Mouse (Mus musculus) neural tube, embryonic 13.5 days (tissue): ENCODE data around the gene Gm20683. TPM values are rescaled to one million over a fixed set of nuclear protein-coding genes. Genes with fewer than 3 reads are reported as not detected.

Experiments used
- ATAC-seq: fragments of 200-750 bp; cut with Nextera tagmentation; 2 replicates; pipeline ENCODE4 v1.8.0; 2017; ENCODE audit warnings: low read depth, mild to moderate bottlenecking, moderate TSS enrichment, moderate library complexity
- H3K27ac ChIP-seq: fragments of 300-500 bp; sonication (generic); replicated peaks from 2 replicates; pipeline ENCODE4 v1.5.1; 2015; ENCODE audit warnings: moderate library complexity, mild to moderate bottlenecking, inconsistent platforms
- H3K27me3 ChIP-seq: fragments of 300-500 bp; sonication (generic); 2 replicates; pipeline ENCODE4 v1.6.1; 2015; ENCODE audit warnings: mild to moderate bottlenecking, inconsistent platforms
- H3K36me3 ChIP-seq: fragments of 300-500 bp; sonication (generic); 2 replicates; pipeline ENCODE4 v1.6.1; 2015; ENCODE audit warnings: mild to moderate bottlenecking, inconsistent platforms
- H3K4me1 ChIP-seq: fragments of 300-500 bp; sonication (generic); replicated peaks from 2 replicates; pipeline ENCODE4 v1.6.1; 2015; ENCODE audit warnings: inconsistent platforms
- H3K4me2 ChIP-seq: fragments of 300-500 bp; sonication (generic); 2 replicates; pipeline ENCODE4 v1.6.1; 2015; ENCODE audit warnings: inconsistent platforms, mild to moderate bottlenecking, moderate library complexity
- H3K4me3 ChIP-seq: fragments of 300-500 bp; sonication (generic); 2 replicates; pipeline ENCODE4 v1.5.1; 2015; ENCODE audit warnings: mild to moderate bottlenecking, inconsistent platforms
- H3K9ac ChIP-seq: fragments of 300-500 bp; sonication (generic); 2 replicates; pipeline ENCODE4 v1.6.1; 2015; ENCODE audit warnings: moderate library complexity, mild to moderate bottlenecking, inconsistent platforms
- H3K9me3 ChIP-seq: fragments of 300-500 bp; sonication (generic); 2 replicates; pipeline ENCODE4 v1.6.1; 2016; ENCODE audit warnings: inconsistent platforms
- WGBS: fragments of 180-500 bp; shearing (Covaris S2); methylation state at CpG from one replicate; pipeline ENCODE4 v1.1.7; 2015; 5-methylcytosine and 5-hydroxymethylcytosine counted together
- polyA plus RNA-seq: library from polyadenylated mRNA; unstranded; fragments of >200 nt; fragmentation: Nextera tagmentation; extraction: Ambion mirVana; gene quantifications from 2 replicates; pipeline ENCODE4 v1.2.1, GENCODE M21; 2015

The Gm20683 gene
- 6.9 and 7.5 TPM in 2 replicates for polyA plus RNA-seq

DNA sequence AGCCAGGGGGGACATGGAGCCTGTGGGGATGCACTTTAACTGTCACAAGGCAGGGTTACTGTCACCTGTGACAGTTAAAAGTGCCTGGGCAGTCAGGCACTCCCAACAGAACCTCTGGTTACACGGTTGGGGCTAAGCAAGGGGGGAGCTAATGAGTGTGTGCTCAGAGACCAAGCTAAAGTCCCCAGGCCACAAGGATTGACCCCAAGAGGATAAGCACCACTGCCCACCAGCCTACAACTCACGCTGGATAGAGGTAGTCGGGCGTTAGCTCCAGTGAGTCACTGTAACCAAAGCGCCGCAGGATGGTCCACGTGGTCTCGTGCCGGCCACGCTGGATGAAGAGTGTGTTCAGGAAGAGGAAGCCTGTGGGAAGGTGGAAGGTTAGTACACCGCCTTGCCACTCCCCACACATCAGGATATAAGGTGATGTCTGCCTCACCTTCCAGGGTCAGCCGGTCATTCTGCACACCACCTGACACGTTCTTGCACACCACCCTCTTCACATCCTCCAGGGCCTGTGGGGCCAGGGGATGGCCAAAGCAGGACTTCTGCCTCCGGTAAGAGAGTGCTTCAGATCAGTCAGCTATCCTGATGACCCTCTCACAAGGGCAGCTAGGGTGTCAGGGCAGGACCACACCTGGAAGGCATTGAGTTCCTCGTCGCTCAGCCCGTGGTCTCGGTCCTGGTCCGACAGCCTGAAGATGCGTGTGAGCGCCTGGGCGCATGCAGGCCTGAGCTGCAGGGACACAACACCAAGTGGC lies at the start of gene Gm20683:
TSS of gene Gm20683 (minus strand) at position 647 of the 764 bp plus-strand sequence.
- Histone ChIP-seq H3K27me3 (no peaks in the 10 kb centered on the region), H3K36me3 (peaks cover 53% of the 10 kb centered on the region), H3K4me1 (peaks cover 46% of the 10 kb centered on the region), H3K4me3 (no peak within 1 kb of the TSS), H3K9me3 (no peaks in the 10 kb centered on the region), H3K27ac (no peak within 1 kb of the TSS), H3K9ac (no peak within 1 kb of the TSS), H3K4me2 (no peak within 1 kb of the TSS)
- no peak for ATAC-seq
- 92% methylated on average over 22 of the region's 22 CpGs for WGBS

DNA sequence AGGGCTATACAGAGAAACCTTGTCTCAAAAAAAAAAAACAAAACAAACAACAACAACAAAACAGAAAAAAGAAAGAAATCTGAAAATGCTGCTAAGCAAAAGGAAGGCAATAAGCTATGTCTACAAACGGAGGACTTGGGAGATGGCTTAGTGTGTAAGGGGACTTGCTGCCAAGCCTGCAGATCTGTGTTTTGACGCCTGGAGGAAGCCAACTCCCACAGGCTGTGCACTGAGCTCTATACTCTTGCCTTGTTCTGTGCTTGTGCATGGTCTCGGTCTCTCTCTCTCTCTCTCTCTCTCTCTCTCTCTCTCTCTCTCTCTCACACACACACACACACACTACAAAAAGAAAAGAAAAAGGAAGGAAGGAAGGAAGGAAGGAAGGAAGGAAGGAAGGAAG lies 47.3 kb upstream of the Gm20683 start:
- no peak for ATAC-seq
- peaks cover 45% of the 10 kb centered on the region for H3K36me3 ChIP-seq
- H3K27me3 ChIP-seq = no peaks in the 10 kb centered on the region
- 90% methylated on average over 3 of the region's 3 CpGs for WGBS
- no peak overlapping the region for H3K4me2 ChIP-seq
- H3K9me3 ChIP-seq = no peaks in the 10 kb centered on the region
- no peak overlapping the region for H3K4me3 ChIP-seq
- H3K9ac ChIP-seq = no peak overlapping the region
- no peak overlapping the region for H3K27ac ChIP-seq
- H3K4me1 ChIP-seq = no peaks in the 10 kb centered on the region; the same call in 1 of the 2 replicates

DNA sequence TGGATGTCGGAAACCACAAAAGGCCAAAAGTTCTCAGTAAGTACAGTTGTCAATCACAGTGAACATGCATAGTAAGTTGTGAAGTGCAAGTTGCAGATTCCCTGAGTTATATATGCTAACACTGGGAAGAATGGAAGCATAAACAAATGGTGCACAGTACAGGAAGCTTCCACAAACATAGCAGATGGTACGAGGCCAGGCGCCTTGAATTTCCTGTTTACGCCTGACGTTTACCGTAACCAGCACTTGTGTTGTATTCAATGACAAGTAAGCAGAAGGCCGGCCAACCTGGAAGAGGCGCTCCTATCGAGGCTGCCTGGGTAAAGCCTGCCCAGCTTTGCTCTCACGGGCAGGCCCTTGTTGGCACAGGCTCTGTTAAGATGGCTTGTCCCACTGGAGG lies 45.9 kb upstream of the Gm20683 start:
- peaks cover 59% of the 10 kb centered on the region for H3K36me3 ChIP-seq
- no peaks in the 10 kb centered on the region for H3K9me3 ChIP-seq
- no peak overlapping the region for H3K9ac ChIP-seq
- H3K27me3 ChIP-seq = no peaks in the 10 kb centered on the region
- no peak overlapping the region for H3K4me2 ChIP-seq
- 84% methylated on average over 10 of the region's 10 CpGs for WGBS
- no peaks in the 10 kb centered on the region; the same call in 1 of the 2 replicates for H3K4me1 ChIP-seq
- H3K27ac ChIP-seq = no peak overlapping the region
- no peak for ATAC-seq
- H3K4me3 ChIP-seq = no peak overlapping the region

DNA sequence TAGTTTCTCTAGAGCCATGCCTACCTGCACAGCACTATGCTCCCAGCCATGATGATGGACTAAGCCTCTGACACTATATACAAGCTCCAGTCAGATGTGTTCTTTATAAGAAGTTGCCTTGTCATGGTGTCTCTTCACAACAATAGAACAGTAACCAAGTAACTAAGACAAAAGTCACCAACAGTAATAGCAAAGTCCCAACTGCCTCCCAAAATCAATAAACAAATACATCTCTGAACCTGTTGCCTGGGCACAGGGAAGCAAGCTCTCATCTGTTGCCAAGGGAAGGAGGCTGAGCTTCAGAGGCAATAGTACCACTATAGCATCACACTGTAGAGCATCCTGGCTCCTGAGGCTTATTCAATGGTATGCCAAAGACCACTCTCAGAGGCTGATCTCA lies 45.2 kb upstream of the Gm20683 start:
- Histone ChIP-seq H3K36me3 (peaks cover 66% of the 10 kb centered on the region), H3K9ac (no peak overlapping the region)
- no peak for ATAC-seq

DNA sequence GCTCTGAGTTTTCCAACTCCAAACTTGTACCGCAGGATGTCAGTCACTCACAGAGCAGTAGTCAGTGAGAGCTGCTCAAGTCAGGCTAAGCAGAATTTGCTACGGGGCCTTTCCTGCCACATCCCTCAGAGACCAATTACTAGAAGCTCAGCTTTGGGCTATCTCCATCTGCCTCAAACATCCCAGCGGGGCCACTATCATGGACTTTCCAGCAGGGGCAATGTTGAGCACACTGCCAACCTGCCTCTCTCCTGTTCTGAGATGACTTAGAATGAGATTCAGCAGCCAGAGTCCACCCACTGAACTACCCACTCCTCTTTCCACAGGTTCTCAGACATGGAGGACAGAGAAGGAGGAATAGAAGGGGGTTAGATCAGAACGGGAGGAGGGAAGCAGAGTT lies 44.1 kb upstream of the Gm20683 start:
- Histone ChIP-seq H3K36me3 (peaks cover 70% of the 10 kb centered on the region), H3K27ac (no peak overlapping the region), H3K4me2 (no peak overlapping the region), H3K27me3 (no peaks in the 10 kb centered on the region), H3K4me3 (no peak overlapping the region), H3K4me1 (peaks cover 12% of the 10 kb centered on the region), H3K9me3 (no peaks in the 10 kb centered on the region), H3K9ac (no peak overlapping the region)
- ATAC-seq = no peak
- 55% methylated on average over 4 of the region's 4 CpGs for WGBS

More for the DNA sequence above, 45.2 kb upstream of the Gm20683 start:
- Histone ChIP-seq H3K4me2 (no peak overlapping the region), H3K27me3 (no peaks in the 10 kb centered on the region), H3K4me1 (peaks cover under 1% of the 10 kb centered on the region; the same call in 1 of the 2 replicates), H3K4me3 (no peak overlapping the region), H3K9me3 (no peaks in the 10 kb centered on the region), H3K27ac (no peak overlapping the region)

DNA sequence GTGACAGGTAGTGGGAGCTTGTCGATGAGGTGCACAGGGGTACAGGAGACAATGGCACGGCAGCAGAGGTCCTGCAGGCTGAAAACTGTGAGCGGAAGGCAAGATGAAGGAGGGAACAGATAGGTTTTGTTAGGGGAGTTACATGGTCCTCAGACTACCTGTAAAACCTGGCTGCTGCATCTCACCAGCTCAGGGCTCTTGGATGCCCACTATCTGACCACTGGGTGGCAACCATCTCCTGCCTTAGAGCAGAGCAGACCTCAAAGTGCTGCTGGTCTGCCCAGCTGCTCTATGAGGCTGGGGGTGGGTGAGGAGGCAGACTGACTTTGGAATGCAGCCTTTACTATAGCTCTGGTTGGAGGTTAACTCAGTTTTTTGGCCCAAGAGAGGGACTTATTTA lies 42.3 kb upstream of the Gm20683 start:
- Histone ChIP-seq H3K4me3 (no peak overlapping the region), H3K27me3 (no peaks in the 10 kb centered on the region), H3K9ac (no peak overlapping the region), H3K36me3 (peaks cover 66% of the 10 kb centered on the region), H3K4me2 (no peak overlapping the region), H3K9me3 (no peaks in the 10 kb centered on the region), H3K4me1 (peaks cover 18% of the 10 kb centered on the region), H3K27ac (no peak overlapping the region)
- 91% methylated on average over 3 of the region's 3 CpGs for WGBS
- no peak for ATAC-seq

DNA sequence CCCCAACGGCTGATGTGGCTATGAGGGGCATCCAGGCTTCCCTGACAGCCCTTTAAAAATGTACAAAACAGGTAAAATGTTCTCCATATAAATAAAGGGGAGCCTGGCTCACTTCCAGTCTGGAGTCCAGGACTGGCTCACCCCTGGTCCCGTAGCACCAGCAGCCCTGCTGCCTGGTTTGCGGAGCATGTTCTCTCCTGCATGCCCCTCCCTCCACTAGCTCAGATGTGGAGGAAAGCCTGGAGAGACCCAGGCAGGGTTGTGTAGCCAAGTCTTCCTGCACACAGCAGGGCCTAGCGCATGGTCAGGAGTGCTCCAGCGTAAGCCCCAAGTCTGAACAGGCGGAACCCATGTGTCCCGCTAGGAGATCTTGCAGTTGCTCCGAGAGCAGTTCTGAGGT lies 41.7 kb upstream of the Gm20683 start:
- H3K27me3 ChIP-seq = no peaks in the 10 kb centered on the region
- no peak overlapping the region for H3K4me2 ChIP-seq
- ATAC-seq = no peak
- WGBS = 88% methylated on average over 8 of the region's 8 CpGs
- no peaks in the 10 kb centered on the region for H3K9me3 ChIP-seq
- peaks cover 66% of the 10 kb centered on the region for H3K36me3 ChIP-seq
- H3K9ac ChIP-seq = no peak overlapping the region
- no peak overlapping the region for H3K27ac ChIP-seq
- no peak overlapping the region for H3K4me3 ChIP-seq
- H3K4me1 ChIP-seq = peaks cover 18% of the 10 kb centered on the region

DNA sequence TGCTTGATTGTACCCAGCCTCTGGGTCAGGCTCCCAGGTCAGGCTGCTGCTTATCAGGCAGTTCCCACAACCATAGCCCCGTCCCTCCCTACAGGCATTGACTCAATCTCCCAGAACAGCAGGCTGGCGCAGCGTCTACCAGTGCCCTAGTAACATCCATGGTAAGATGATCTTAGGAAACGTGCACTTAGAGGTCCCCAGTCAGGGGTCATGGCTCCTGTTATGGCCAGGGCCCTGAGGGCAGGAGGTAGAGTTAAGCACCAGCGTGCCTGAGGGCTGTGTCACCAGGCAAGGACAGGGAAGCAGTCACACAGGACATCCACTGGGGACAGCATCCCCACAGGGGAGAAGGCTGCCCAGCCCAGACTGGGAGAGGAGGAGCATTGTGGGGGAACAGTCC lies 40.7 kb upstream of the Gm20683 start:
- ATAC-seq = no peak
- H3K4me1 ChIP-seq = peaks cover 18% of the 10 kb centered on the region
- H3K9me3 ChIP-seq = no peaks in the 10 kb centered on the region
- H3K27ac ChIP-seq = no peak overlapping the region; the same call in 1 of the 2 replicates
- no peaks in the 10 kb centered on the region for H3K27me3 ChIP-seq
- no peak overlapping the region for H3K9ac ChIP-seq
- 45% methylated on average over 5 of the region's 5 CpGs for WGBS
- no peak overlapping the region for H3K4me3 ChIP-seq
- H3K4me2 ChIP-seq = no peak overlapping the region
- peaks cover 65% of the 10 kb centered on the region for H3K36me3 ChIP-seq

DNA sequence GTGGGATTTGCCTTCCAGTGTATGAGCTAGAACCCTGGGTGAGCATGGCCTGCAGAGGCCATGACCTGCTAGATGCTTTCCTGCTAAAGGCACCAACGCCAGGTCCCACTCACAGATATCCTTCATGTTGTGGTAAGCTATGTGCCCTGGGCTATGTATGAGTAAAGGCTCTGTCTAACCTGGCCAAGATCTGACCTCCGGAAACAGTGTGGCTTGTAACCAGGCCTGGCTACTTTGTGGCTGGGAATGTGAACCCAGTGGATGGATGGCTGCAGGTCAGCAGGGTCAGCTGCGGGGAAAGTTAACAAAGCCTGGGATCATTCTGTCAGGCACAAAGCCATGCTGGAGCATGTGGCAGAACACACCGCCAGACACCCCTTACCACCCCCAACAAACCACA lies 40.1 kb upstream of the Gm20683 start:
- Histone ChIP-seq H3K4me1 (peaks cover 24% of the 10 kb centered on the region), H3K4me3 (no peak overlapping the region), H3K27me3 (no peaks in the 10 kb centered on the region), H3K27ac (peak overlapping the region; percentile 59), H3K36me3 (peaks cover 63% of the 10 kb centered on the region), H3K9ac (0 out of 2 replicates have a peak overlapping the region, but pooled peaks have one; percentile 12), H3K9me3 (no peaks in the 10 kb centered on the region), H3K4me2 (no peak overlapping the region)
- no peak for ATAC-seq
- 9% methylated on average over 4 of the region's 4 CpGs for WGBS

DNA sequence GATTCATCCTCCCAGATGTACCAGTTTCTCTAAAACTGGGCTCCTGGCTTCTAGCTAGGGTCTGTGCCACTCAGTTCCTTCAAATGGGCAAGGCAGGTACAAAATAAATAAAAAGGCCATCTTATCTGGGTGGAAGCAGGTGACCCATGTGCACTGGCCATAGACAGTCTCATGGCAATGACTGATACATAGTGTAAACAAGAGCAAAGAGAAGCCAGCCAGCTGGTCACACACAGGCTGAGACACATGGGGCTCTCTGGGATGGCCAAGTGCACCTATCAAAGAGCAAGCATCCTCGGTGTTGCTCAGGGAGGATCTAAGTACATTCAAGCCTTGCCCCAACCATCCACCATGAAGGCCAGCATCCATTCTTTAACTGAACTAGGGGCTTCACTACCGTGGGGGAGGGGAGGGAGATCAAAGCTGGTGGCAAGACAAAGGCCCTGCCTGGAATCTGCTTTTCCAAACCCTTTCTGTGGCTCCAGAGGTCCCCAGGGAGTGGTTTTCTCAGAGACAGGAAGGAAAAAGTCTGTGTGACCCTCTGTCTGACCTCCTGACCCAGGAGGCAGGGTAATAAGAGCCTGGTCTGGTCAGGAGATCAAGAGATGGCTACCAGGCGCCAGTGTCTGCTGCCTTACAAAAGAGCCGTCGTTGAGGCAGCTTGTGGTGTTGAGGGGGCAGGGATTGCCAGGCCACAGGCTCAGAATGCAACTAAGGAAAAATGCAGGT lies 39.5 kb upstream of the Gm20683 start:
- H3K9ac ChIP-seq = 0 out of 2 replicates have a peak overlapping the region, but pooled peaks have one; percentile 2

DNA sequence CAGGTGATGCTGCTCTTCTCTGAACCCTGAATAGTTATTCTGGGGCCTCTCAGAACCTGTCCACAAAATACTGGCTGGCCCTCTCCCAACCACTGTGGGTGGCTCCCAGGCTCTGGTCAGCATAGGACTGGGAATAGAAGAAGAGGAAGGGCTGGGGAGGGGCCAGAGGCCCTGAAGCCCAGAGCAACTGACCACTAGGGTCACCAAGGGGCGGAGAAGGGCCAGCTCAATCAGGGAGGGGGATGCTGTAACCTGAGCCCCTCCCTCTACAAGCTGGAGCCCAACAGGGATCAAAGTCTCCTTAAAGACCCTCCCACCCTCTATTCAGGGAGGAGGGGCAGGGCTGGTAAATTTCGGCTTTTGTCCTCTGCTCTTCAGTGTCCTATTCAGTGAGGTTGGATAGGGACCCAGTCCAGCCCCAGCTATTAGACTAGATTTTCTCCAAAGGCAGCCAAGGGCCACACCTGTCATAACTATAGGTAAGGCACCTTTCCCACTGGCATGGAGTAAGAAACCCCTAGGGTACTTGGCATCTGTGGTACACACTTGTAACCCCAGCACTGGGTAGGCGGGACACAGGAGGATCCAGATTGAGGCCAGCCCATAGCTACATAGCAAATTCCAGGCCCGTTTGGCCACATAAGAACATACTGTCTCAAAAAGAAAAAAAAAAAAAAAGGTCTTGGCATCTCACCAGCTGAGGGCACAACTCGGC lies 38.8 kb upstream of the Gm20683 start, which contains the start of gene Wfikkn1:
TSS of gene Wfikkn1 (minus strand) at position 663 of the 715 bp plus-strand sequence.
- Histone ChIP-seq H3K27me3 (no peaks in the 10 kb centered on the region), H3K27ac (peak within 1 kb of the TSS; percentile 59), H3K36me3 (peaks cover 60% of the 10 kb centered on the region), H3K4me1 (peaks cover 34% of the 10 kb centered on the region), H3K4me2 (no peak within 1 kb of the TSS), H3K9ac (peak within 1 kb of the TSS; percentile 5; the same call in 1 of the 2 replicates), H3K9me3 (no peaks in the 10 kb centered on the region), H3K4me3 (no peak within 1 kb of the TSS)
- ATAC-seq = no peak
- 22% methylated on average over 5 of the region's 5 CpGs for WGBS

More for the DNA sequence above, 39.5 kb upstream of the Gm20683 start:
- Histone ChIP-seq H3K27ac (peak overlapping the region; percentile 59; the same call in 1 of the 2 replicates), H3K9me3 (no peaks in the 10 kb centered on the region), H3K27me3 (no peaks in the 10 kb centered on the region), H3K4me3 (no peak overlapping the region), H3K4me2 (no peak overlapping the region), H3K4me1 (peaks cover 30% of the 10 kb centered on the region), H3K36me3 (peaks cover 60% of the 10 kb centered on the region)
- no peak for ATAC-seq
- 7% methylated on average over 5 of the region's 5 CpGs for WGBS

DNA sequence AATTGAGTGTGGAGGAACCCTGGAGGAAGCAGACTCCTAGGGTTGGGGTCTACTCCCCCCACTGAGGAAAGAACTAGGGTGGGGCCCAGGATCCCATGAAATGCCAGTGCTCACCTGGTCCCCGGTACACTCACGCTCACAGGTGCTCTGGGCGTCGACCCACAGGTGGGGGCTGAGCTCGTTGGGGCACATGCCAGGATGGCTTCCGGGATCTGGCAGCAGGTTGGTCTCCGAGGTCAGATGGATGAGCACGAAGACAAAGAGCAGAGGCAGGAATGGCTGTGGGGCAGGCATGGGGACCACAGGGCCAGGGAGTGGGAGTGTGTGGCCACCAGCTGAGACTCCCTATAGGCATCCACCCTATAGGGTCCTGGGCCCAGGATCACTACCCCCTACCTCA lies 38.2 kb upstream of the Gm20683 start:
- H3K27ac ChIP-seq = no peak overlapping the region
- no peak overlapping the region for H3K4me2 ChIP-seq
- H3K4me3 ChIP-seq = no peak overlapping the region
- H3K9ac ChIP-seq = no peak overlapping the region
- peaks cover 34% of the 10 kb centered on the region for H3K4me1 ChIP-seq
- no peaks in the 10 kb centered on the region for H3K27me3 ChIP-seq
- peaks cover 56% of the 10 kb centered on the region for H3K36me3 ChIP-seq
- no peaks in the 10 kb centered on the region for H3K9me3 ChIP-seq
- 49% methylated on average over 8 of the region's 8 CpGs for WGBS
- no peak for ATAC-seq
